Mouse (Mus musculus) kidney, postnatal 10 days (tissue): ENCODE data around the gene Hoxb9.

ENCODE experiments used
- DNase-seq: peaks from one replicate; pipeline ENCODE4 v3.0.0; 2021; ENCODE audit warnings: mixed read lengths

Gene Hoxb9

GRCm38 (mm10) chr11:96284774-96285734, 13.8 kb downstream of the Hoxb9 start:
- peak; percentile 90 for DNase-seq

GRCm38 (mm10) chr11:96285771-96286738, 14.8 kb downstream of the Hoxb9 start, which contains the start of gene Hoxb7:
Gene Hoxb7 (plus strand): TSS chr11:96286623.
- peak; percentile 94 for DNase-seq

GRCm38 (mm10) chr11:96286739-96287385, 15.6 kb downstream of the Hoxb9 start:
- peak; percentile 80 for DNase-seq

GRCm38 (mm10) chr11:96287411-96287810, 16.2 kb downstream of the Hoxb9 start:
- no peak for DNase-seq

- no peak for DNase-seq
Observed at GRCm38 (mm10) chr11:96288455-96289221, 17.4 kb downstream of the Hoxb9 start.

- no peak for DNase-seq
Observed at GRCm38 (mm10) chr11:96289293-96289692, 18.0 kb downstream of the Hoxb9 start.

- DNase-seq, result no peak
Observed at GRCm38 (mm10) chr11:96289837-96290236, 18.6 kb downstream of the Hoxb9 start.

GRCm38 (mm10) chr11:96290705-96291355, 19.6 kb downstream of the Hoxb9 start:
- DNase-seq, result no peak

GRCm38 (mm10) chr11:96291681-96292564, 20.7 kb downstream of the Hoxb9 start, which contains the start of gene Hoxb6:
Gene Hoxb6 (plus strand): TSS chr11:96292476.
- DNase-seq, result peak; percentile 90

- DNase-seq, result peak; percentile 68
Observed at GRCm38 (mm10) chr11:96292565-96293301, 21.5 kb downstream of the Hoxb9 start.

- peak; percentile 69 for DNase-seq
Observed at GRCm38 (mm10) chr11:96293302-96293921, 22.2 kb downstream of the Hoxb9 start.

GRCm38 (mm10) chr11:96294245-96295091, 23.2 kb downstream of the Hoxb9 start:
- peak; percentile 96 for DNase-seq

- peak; percentile 86 for DNase-seq
Observed at GRCm38 (mm10) chr11:96295092-96295835, 24.0 kb downstream of the Hoxb9 start.

- DNase-seq, result no peak
Observed at GRCm38 (mm10) chr11:96296997-96297396, 25.7 kb downstream of the Hoxb9 start.

GRCm38 (mm10) chr11:96297428-96297827, 26.2 kb downstream of the Hoxb9 start:
- no peak for DNase-seq

GRCm38 (mm10) chr11:96297968-96298635, 26.8 kb downstream of the Hoxb9 start:
- DNase-seq, result no peak
